Mouse (Mus musculus): ENCODE results near the gene Edaradd.
"Not testable (repeated sequence)": the region's sequence is repeated elsewhere in the genome, so short reads cannot be mapped to it uniquely, and the experiment has no call there.

The Edaradd gene

DNA sequence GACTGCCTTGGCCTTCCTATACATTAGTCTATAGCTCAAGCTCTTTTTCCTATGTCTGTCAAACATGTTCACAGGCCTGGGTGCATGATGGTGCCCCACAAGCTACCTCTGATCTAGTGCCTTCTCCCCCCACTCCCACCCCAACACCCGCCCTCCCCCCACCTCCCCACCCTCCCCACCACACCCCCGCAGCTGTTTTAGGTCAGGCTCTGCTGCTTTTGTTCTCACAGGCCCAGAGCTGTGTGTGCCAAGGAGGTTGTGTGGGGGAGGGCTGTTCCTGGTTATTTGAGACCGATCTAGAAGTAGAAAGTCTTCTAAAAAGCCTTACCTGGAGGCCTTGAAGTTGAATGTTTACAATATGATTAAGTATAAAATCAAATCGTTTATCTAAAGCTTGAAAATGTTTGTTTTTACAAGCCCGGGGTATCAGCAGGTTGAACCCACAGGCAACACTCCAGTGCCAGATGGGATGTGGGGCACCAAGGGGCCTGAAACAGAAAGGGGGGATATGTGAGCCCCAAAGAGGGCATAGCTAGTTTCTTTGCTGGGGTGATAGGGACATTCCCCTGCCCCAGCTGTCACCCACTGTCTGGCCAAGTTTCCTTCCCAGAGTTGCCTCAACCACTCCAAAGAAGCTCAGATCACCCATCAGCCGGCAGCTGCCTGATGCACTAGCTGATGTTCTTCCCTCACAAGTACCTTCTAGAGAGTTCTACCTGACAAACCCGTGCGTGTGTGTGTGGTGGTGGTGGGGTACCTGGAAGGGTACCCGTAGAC is 8.9 kb downstream of the Edaradd start:
- DNase-seq (ENCODE audit: low spot score in 2 of 2) = no peak

DNA sequence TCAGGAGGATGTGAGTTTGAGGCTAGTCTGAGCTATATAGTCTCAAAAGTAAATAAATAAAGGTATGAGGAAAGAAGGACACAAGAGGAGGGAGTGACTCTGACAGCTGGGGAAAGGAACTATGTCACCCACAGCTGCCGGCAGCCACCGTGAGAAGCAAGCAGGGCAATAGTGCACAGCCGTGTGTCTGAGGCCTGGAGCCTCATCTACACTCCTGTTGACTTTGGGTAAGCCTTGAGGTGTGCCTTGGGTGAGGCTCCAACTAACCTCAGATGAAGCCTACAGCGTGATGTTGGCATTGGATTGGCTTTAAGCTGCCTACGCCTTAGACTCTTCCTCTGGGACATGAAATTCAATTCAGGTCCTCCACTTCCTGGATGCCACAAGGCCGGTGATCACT is 10.2 kb downstream of the Edaradd start:
- no peak for DNase-seq (ENCODE audit: low spot score in 2 of 2)

DNA sequence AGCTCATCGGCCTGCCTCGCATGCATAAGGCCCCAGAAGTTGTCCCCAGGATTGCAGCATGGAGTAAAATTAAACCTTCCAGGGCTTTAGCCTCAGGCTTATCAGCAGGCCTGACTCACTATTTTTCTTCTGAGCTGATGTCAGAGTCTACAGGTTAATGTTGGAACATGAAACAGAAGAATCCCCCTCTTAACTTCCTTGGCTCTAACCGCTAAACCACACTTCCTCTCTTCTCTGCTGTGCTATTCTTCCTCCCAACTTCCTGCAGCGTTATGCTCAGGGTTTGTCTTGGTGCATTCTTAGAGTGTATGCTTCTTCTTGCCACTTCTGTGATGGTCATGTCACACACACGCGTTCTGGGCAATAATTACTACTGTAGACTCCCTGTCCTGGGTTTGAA is 12.8 kb downstream of the Edaradd start:
- no peak for DNase-seq (ENCODE audit: low spot score in 2 of 2)

DNA sequence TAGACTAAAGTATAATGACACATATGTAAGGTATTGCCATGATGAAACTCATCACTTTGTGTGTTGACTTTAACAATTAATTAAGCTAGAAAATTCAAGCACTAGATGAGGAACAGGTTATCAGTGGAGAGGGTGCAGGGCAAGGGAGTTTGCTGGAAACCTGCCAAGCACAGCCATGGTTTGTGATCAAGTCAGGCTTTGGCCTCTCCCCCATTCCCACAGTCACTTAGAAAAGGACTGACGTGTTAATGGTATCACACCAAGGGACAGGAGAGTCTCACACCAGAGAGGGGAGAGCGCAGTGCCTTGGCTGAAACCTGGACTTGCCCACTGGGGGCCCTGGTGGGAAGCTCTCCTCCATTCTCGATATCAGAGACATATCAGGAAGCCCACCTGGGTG is 14.9 kb downstream of the Edaradd start:
- no peak for DNase-seq (ENCODE audit: low spot score in 2 of 2)

DNA sequence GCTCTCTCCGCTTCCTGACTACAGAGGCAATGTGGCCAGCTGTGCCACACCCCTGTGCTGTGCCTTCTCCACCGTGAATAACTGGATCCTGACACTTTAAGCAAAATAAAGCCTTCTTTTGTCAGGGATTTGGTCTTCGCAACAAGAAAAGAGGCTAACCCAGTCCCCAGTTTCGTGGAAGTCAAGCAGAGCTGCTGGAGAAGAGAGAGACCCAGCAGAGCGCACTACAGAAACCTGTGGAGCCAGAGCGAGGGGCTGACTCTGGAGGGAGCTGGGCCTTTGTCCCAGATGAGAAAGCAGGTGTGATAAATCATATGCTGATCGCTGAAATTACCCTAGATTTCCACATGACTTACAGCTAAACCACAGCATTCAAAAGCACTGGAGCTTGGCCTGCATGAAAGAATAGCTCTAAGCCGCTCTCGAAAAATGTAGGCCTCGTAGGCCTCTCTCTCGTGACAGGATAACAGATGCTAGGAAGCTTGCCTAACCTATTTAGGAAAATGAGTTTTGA is 16.9 kb downstream of the Edaradd start:
- no peak for DNase-seq (ENCODE audit: low spot score in 2 of 2)

DNA sequence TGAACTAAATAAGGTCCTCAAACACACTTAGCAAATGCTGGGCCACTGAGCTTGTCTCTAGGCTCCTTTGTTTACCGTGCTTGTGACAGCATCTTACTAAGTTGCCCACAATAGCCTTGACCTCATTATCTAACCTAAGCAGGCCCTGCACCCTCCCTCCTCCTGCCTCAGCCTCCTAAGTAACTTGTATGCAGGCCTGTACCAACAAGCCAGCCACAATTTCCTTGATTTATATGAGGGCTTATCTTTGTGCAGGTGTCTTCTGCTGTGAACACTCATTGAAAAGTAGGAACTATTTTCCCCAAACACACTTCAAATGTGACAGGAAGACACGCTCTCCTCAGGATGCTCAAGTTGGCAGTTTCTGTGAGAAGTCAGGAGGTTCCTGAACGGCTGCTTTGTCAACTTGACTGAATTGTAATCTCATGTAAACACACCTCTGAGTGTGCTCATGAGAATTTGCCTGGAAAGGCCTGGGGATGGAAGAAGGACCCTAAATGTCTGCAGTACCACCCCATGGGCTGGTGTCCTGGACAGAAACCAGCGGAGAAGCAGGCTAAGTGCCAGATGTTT is 17.5 kb downstream of the Edaradd start:
- DNase-seq (ENCODE audit: low spot score in 2 of 2) = no peak

DNA sequence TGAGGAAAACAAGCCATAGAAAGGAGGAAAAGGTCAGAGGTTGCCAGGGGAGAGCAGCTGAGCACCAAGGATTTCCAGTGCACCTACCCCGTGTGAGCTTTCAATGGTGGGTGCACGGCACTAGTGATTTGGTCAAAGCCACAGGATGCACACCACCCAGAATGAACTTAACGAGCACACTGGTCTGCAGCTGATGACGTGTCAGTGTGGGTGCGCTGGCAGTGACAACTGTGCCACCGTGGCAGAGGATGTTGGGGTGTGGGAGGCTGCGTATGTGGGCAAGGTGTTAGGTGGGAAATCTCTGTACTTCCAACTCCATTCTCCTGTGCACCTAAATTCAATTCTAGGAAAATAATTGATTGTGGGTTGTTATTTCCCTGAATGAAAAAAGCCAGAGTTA is 21.1 kb downstream of the Edaradd start:
- DNase-seq (ENCODE audit: low spot score in 2 of 2) = no peak

DNA sequence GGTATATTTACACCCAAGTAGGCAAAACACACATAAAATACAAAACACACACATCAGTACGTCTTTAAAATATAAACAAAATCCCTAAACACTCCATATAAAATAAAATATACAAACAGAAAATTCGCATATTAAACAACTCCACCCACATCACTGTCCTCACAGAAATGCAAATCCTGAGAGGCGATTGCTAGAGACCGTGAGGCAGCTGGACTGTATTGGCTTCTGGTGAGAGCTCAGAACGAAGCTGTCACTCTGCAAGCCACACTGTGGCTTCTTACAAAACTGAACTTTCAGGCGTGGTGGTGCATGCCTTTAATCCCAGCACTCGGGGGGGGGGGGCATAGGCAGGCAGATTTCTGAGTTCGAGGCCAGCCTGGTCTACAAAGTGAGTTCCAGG is 22.4 kb downstream of the Edaradd start:
- no peak for DNase-seq (ENCODE audit: low spot score in 2 of 2)

DNA sequence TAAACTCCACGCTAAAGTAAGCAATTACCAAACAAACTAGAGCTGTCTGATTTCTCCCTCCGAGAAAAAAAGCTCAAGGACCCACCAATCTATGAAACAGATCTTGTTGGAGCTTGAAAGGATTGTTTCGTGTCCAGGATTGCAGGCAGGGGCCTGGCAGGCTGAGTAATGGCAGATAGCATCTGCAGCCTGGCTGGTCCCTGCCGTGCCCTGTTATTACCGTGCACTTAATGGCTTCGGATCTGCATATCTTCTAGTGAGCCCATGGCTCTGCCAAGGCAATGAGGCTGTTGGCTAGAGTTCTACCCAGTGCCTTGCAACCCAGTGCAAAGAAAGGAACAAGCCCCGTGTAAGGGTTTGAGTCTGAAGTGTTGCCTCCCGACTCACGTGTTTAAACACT is 25.5 kb downstream of the Edaradd start:
- DNase-seq (ENCODE audit: low spot score in 2 of 2) = no peak

DNA sequence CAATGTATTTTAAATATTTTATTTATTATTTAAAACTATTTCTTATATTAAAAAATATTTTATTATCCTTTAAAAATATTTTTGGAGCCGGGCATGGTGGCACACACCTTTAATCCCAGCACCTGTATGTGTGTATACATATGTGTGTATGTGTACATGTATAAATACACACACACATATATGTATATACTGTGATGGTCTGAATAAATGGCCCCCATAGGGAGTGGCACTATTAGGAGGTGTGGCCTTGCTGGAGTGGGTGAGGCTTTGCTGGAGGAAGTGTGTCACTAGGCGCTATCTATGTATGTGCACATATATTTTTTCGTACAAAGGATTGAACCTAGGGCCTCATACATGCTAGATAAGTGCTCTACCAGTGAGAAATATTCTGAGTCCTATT is 27.7 kb downstream of the Edaradd start:
- no peak for DNase-seq (ENCODE audit: low spot score in 2 of 2)

DNA sequence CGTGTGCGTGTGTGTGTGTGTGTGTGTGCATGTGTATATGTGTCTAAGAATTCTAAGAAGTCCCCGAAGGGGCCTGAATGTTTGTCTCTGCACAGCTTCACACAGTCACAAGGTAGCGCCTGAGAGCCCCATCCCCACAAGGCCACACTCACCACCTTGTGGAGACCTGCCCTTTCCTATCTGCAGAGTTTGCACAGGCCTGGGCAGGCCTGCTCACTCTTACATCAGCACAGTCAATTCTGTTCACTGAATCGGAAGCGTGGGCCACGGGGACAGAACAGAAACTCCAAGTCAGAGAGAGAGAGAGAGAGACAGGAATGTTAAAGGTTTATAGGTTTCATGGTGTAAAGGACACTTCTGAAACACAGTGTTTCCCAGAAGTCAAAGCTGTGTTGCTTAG is 34.6 kb downstream of the Edaradd start:
- no peak for DNase-seq (ENCODE audit: low spot score in 2 of 2)

DNA sequence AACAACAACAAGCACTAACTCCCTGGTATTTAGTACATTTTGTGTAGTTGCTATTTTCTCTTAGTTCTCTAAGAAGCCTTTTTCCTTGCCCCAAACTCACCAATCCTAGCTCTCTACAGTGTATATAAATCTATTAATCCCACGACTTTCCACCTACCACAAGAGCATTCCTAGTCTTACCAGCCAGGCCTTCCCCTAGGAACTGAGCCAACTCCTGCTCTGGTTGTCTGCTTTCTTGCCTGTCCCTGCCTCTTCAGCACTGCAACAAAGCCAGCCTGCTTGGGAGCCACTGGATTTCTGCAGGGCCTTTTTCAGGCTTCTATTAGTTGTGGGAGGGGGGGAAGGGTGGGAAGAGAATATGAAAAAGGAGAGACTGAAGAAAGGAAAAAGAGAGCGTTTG is 35.0 kb downstream of the Edaradd start:
- DNase-seq (ENCODE audit: low spot score in 2 of 2) = no peak

DNA sequence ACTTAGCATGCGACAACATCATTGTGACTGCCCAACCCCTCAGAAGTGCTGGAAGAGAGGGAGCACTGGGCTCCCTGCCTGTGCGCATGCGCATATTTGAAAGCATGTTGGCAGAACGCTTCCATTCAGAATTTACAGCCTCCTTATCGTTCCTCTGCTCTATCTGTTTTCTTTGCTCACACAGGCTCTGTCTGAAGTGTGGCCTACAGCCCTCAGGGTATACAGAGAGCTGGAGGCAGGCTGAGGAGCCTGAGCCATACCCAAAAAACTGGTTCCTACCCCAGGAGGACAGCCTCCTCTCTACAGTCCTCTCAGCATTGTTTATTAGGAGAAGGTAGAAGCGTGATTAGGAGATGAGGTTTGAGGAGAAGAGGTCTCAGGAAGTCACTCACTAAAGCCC is 40.4 kb downstream of the Edaradd start:
- no peak for DNase-seq (ENCODE audit: low spot score in 2 of 2)

DNA sequence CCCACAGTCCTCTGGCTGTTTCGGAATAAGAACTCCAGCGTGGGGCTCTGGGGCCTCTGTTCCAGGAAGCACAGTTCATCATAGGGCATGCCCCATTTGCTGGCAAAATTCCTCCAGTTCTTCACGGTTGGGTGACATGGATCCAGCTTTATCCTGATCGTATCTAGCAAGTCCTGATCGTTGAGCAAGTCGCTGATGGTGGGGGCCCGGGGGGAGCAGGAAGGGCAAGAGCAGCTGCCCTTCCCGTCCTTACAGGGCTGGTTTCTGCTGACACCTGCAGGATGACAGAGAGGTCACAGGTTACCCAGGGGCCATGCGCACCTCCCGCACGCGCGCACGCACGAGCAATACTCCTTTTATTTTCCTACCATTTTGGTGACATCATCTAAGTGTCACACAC is 41.9 kb downstream of the Edaradd start:
- DNase-seq (ENCODE audit: low spot score in 2 of 2) = no peak

DNA sequence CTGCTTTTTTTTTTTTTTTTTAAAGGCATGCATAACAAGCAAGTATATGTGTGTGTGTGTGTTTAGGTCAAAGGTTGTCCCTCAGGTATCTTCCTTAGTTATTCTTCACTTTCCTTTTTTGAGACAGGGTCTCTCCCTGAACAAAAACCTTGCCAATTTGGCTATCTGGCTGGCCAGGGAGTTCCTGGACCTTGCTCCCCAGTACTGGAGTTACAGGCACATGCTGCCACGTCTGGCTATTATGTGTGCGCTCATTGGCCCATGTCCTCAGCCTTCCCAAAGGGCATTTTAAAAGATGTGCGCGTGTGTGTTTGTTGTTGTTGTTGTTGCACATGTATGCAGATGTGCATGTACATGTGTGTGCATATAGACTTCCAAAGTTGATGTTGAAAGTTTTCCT is 43.4 kb downstream of the Edaradd start:
- no peak for DNase-seq (ENCODE audit: low spot score in 2 of 2)

DNA sequence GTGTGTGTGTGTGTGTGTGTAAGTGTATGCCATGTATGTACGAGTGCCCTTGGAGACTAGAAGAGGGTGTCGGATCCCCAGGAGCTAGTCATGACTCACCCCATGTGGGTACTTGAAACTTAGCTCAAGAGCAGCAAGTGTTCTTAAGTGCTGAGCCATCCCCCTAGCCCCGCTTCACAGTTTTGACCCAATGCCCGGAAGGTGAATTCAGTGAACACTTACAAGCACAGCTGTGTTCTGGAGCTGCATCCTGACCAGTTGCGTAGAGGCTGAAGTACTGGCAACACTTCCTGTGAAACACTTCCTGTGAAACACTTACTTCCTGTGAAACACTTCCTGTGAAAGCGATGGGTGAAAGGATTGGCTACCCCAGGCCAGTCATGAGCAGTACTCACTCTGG is 45.0 kb downstream of the Edaradd start:
- DNase-seq (ENCODE audit: low spot score in 2 of 2) = no peak

DNA sequence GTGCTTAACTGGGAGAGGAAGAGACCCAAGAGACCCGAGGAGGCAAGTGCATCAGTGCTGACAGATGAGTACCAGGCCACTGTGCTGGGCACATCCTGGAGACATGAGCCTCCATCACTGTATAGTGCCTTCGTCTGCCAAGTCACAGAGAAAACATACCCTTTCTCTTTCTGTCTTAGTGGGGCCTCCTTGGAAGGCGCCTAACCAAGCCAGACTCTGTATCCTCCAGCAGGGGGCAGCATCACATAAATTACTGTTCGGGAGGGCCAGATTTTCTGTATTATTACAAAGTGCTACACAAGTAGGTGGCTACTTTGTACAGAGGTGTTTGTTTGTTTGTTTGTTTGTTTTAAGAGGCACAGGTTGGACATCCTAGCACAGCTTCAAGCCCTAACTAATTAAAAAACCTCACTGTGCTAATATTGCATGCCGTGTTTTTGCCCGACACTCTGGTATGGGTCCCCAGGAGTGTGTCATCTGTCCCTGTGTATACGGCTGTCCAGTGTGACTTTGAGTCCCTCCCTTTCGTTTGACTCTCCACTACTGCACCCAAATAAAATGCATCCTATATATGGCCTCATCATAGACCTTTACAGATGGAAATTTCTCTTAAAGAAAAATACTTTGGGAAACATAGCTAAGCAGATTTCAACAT is 46.4 kb downstream of the Edaradd start:
- peak; percentile 60 to 78 for DNase-seq (ENCODE audit: low spot score in 2 of 2)

DNA sequence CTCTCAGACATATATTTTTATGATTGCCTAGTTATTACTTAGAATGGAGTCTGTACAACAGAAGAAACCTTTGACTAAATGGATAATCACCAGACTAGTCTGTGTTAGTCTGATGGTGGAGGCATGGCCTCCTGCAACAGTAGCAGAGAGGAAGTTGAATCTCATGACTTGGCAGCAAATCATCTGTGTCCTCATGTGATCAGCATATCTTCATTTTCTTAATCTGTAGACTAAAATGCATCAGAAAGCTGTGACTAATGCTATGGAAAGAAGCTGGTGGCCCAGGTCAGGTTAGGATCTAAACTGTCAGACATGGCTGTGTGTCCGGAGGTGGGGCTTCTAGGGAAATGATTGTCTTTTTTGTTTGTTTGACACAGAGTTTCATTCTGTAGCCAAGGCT is 51.8 kb downstream of the Edaradd start:
- no peak for DNase-seq (ENCODE audit: low spot score in 2 of 2)

DNA sequence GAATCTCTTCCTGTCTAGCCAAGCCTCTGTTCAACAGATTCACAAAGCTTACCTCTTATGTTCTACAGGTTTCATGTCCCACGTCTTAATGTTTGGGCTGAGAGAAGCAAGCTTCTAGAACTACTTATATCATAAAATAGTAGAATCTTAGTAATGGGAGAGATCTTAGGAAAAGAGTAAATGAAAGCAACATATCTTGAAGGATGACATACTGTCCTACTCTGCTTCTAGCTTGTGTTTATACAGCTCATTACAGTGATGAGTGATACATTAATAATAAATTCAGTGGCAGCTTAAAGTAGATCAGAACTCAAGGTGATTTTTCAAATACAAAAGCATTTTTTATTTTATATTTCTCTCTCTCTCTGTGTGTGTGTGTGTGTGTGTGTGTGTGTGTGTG is 55.4 kb downstream of the Edaradd start, which contains the start of gene Lgals8:
Gene Lgals8 (minus strand): TSS at position 101 of the 400 bp plus-strand sequence.
- no peak for DNase-seq (ENCODE audit: low spot score in 2 of 2)

DNA sequence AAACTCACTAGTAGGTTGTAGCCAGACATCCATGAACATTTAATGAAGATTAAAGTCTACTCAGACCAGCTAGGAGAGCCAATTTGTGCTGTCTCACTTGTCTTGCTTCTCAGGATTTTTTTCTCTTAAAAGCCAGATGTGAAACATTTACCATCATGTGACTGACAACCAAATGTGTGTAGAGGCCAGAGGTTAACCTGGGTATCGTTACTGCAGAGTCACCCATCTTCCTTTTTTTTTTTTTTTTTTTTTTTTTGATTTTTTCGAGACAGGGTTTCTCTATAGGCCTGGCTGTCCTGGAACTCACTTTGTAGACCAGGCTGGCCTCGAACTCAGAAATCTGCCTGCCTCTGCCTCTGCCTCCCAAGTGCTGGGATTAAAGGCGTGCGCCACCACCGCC is 56.1 kb downstream of the Edaradd start:
- DNase-seq (ENCODE audit: low spot score in 2 of 2) = not testable (repeated sequence)

DNA sequence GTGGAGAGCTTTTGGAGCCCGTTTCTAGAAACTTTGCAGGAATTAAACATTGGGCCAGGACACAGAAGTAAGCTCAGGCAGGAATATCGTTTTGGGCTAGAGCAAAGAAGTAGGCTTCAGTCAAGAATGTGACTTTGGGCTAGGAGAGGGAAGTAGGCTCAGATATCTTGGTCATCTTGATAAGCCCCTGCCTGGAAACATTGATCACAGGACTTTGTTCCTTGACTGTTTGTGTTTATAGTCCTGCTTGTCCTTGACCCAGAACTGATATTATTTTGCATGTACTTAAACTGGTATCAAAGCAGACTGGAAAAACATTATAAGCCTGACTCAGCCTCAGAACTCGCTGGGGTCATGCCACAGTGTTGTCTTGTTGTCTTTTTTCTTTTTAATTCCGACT is 57.6 kb downstream of the Edaradd start:
- DNase-seq (ENCODE audit: low spot score in 2 of 2) = no peak

DNA sequence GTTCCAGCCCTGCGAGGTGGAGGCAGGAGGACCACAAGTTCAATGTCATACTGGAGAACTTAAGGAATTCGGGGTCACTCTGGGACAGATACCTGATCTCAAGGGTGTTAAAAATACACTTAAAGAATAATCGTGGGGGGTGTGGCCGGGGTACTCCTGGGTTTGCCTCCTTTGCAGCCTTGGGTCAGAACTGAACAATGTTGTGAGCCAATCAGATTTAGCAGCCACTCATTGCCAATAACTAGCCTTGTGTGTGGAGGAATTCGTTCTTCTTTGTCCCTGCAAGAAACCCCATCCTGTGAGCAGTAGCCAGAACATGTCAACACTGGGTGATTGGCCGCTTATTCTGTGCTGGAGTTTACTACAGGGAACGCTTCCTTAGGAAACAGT is 58.5 kb downstream of the Edaradd start:
- no peak for DNase-seq (ENCODE audit: low spot score in 2 of 2)
